Mouse (Mus musculus) urinary bladder, postnatal 10 days (tissue): ENCODE data around the gene Fryl.

ENCODE experiments used
- DNase-seq: peaks from one replicate; pipeline ENCODE4 v3.0.0; 2022; ENCODE audit warnings: low spot score

The Fryl gene

GRCm38 (mm10) chr5:73255321-73256251 is 833 bp downstream of the Fryl start:
- DNase-seq = no peak

GRCm38 (mm10) chr5:73254660-73255059 is 1.8 kb downstream of the Fryl start:
- no peak for DNase-seq

DNA sequence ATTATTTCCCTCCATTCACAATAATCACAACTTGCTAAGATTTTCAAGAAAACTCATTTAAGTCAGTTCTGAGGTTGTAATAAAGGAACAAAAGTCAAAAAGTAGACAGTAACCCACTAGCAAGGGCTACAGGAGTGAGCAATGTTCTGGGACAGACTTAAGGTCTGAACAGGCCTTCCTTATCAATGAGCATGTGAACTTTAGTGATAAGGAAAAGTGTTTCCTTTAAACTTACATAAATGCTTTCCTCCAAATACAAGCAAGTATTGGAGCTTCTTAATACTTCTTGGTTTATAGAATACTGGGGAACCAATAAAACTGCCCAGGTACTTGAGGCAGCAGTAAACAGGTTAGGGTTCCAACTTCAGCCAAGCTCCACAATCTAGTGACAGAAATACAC is 3.7 kb downstream of the Fryl start:
- DNase-seq = no peak

GRCm38 (mm10) chr5:73249341-73249740 is 7.1 kb downstream of the Fryl start:
- DNase-seq = no peak

- DNase-seq = no peak
These were observed 8.2 kb downstream of the Fryl start for GRCm38 (mm10) chr5:73248211-73248610.

DNA sequence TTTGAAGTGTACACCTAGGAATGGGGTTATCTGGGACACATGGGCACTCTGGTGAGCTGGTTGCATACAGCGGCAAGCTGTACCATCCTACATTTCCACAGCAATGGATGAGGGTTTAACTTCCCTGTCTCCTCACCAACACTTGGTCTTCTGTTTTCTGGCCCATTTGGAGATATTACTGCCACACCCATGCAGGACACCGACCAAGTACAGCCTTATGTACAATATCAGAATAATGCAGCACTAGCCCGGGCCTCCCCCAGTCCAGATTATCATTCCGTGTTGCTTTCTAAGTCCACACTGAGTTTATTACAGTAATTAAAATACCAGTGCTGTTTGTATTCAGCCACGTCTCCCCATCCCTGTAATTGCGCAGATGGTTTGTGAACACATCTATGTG is 10.0 kb downstream of the Fryl start:
- no peak for DNase-seq

DNA sequence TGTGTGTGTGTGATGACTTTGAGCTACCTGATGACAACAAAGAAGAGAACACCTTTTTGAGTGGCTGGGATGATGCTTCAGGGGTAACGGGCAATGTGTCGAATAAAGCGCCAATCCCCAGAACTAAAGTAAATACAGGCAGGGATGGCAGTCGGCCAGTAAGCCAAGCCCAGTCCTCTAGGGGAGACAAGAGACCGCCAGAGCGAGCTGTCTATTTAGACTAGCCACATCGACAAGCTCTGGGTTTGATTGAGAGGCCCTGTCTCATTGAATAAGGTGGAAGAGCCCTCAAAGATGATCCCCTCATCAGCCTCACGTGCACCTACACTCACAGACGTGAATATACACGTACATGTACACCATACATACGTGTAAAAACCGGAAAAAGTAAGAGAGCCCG is 12.0 kb downstream of the Fryl start:
- no peak for DNase-seq

GRCm38 (mm10) chr5:73241966-73242365 is 14.5 kb downstream of the Fryl start:
- no peak for DNase-seq

DNA sequence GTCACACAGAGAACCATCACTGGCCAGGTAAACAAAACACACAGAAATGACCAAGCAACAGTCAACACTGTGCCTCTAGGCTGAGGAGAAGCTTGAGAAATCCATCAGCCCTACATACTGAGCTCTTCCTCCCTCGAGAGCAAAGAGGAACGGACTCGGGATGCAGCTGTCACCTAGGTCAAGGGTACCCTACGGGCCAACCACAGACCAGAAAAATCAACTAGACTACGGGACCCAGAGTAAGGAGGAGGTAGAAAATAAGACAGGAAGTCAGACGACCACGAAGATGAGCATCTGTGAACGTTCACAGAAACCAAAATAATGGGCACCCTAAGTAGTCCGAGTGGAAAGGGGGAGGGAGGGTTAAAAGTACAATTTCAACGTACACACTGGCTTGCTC is 15.1 kb downstream of the Fryl start:
- no peak for DNase-seq

- DNase-seq = no peak
These were observed 16.0 kb downstream of the Fryl start for GRCm38 (mm10) chr5:73240391-73240790.

DNA sequence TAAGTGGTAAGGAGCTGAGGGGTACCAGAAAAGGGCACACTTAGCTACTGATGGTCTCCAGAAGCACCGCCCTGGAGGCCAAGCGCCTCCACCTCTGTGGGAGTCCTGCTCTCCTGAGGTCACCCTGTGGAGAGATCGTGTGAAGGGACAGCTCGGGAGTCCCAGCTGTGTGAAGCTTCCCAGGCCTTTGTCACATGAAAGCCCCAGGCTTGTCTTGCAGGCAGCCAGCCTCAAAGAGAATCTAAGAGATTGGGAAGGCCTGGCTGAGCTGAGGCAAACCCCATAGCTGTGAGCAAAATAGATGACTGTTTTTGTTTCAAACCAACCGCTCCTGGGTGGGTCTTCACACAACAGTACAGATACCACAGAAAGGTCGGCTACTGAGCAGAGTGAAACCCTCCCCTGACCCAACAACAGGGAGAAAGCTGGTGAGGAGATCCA is 19.5 kb downstream of the Fryl start:
- no peak for DNase-seq

DNA sequence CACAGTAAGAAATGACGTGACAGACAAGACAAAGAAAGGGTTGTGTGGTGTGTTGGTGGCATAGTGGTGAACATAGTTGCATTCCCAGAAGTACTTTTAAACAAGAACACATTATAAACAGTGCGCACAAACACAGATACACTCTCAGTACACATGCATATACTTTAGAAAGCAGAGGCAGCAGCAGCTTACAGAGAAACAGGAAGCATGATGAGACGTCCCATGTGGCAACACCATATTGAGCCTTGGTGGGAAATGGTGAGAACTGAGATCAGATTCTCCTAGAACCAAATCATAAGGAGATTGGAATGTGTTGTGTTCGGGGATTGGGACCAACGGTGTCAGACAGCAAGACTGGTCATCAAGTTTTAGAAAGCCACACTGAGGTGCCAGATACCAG is 21.2 kb downstream of the Fryl start:
- no peak for DNase-seq

DNA sequence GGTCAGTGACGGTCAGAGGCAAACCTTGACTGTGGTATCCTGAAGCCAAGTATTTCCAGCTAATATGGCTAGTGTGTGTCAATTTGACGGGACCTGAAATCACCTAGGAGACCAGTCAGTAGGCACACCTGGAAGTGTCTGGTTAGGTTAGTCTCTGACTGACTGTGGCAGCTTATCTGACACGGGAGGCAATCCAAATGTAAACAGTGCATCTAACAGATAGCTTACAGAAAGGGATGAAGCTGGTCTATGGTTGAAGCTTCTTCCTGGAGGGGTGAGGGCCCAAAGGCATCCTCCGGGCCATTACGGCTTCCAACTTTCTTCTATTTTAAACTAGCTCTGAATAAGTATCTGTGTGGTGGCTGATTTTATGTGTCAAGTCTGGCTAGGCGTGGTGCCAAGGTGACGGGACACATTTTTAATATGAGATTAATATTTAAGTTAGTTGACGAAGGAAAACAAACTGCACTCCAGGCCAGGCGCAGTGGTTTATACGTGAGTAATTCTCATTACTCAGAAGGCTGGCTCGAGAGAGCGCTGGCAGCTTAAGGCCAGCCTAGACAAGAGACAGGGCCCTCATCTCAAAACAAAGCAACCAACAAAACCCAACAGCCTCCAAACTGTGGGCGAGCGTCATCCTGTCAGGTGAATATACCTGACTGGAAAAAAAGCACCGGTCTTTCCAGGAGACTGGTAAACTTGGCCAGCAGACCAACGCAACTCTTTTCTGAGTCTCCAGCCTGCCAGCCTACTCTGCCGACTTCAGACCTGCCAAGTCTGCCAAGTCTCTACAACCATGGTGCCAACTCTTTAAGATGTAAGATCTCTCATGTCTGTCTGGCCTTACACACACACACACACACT is 23.2 kb downstream of the Fryl start:
- DNase-seq = no peak

DNA sequence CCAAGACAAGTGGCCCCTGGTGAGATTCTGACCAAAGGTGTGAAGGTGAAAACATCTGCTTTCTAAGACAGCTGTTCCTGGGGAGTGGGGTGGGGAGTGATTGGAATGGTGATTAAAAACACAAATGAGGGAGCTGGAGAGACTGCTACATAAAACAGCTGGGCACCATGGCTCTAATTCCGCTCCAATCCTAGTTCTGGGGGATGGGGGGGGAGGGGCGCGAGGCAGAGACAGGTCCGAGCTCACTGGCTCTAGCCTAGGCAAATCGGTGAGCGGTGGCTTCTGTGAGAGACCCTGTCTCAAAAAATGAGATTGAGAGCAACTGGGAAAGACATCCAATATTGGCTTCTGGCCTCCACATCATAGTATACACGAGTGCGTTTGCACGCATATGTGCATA is 24.2 kb downstream of the Fryl start:
- no peak for DNase-seq

DNA sequence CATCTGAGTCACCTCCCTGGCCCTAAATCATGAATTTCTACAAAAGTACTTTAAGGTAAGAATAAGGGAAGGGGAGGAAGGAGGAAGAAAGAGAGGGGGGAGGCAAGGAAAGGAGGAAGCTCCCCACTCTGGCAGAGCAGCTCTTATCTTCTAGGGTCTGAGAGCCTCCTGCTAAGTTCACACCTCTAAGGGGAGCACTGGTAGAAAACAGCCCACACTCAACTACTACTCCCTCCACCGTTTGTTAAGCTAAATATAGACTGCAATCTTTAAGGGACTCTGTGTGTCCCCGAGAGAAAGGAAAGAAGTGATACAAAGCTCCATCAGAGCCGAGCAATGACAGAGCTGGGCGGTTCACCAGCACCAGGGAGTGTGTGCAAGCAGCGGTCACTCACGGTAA is 24.6 kb downstream of the Fryl start:
- DNase-seq = no peak

DNA sequence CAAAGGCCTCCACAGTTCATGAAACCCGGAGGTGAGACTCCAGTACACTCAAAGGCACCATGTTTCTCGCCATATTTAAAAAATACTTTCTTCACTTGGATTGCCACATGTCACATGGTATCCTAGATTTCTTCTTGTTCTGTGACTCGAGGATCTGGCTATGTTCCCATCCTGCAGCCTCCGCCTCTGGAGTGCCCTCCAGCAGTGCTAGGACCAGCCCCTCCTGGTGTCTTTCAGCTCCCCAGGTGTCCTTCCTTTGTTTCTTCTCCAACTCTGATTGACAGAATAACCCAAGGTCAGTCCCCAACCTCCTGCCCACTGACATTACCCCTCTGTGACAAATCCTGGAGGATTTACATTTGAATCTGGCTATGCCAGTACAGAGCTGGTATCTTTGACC is 26.2 kb downstream of the Fryl start:
- DNase-seq = no peak

GRCm38 (mm10) chr5:73229467-73229866 is 27.0 kb downstream of the Fryl start:
- no peak for DNase-seq

DNA sequence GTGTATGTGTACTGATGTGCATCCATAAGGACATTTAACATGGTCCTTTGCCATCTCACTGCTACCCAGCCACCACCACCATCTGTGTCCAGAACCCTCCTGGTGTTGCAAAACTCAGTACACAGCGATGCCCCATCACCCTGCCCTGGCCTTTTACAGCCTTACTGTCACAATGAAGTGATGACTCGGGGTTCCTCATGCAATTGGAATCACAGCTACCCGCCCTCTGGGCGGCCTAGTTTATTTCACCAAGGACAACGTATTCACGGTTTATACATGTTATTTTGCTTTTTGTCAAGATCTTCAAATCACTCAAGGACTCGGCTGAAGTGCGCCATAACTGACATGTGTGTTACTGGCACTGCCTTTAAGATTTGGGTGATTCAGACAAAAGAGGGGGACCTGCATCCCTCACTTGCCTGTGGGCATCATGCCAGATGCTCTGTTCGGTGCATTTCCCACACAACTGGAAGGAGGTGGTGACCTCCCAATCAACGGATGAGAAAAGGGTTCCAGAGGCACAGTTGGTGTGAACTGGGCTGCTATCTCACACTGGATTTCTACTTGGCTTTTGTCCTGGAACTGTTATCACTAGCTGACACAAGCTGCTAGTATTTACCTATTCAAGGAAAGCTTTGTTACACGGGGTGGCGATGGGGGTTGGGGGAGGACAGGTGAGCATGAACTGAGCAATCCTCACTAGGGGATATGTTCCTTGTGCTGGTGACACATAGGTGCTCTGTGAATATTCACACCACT is 27.9 kb downstream of the Fryl start:
- no peak for DNase-seq

GRCm38 (mm10) chr5:73227518-73228101 is 28.8 kb downstream of the Fryl start:
- no peak for DNase-seq

GRCm38 (mm10) chr5:73223065-73223464 is 33.4 kb downstream of the Fryl start:
- no peak for DNase-seq

DNA sequence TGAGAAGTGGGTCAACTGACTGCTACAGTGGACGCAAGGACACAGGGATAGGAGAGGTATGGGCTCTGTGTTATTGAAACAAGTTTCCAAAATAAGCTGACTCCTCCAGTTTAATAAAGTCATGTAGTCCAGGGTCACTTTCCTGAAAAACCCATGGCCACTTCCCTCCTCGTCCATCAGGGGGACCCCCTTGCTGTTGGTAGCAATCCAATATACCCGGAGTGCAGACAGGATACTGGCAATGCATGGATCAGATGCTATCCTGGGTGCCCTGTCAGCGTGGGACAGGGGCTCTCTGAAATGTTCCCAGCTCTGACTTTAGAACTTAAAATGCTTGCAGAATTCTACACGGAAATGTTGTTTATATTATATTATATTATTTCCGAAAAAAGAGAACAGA is 34.0 kb downstream of the Fryl start:
- no peak for DNase-seq

DNA sequence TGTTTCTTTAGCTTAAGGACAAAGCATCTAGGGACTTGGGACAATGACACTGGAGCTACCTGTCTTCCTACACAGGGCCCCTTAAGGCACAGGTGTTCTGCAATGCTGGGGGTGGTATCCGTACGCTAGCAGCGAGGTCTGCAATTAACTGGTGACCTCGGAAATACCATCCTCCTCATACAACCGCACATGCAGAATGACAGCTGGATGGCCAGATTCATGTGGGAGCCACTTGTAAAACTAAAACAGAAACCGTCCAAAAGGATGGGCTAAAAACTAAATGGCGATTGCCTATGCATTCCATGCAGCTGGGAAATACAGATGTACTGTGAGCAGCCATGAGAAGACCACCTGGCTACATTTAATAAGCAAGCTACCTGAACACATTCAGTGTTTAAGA is 34.6 kb downstream of the Fryl start:
- no peak for DNase-seq
